Mouse (Mus musculus): ENCODE data around the gene Ankrd39.

DNA sequence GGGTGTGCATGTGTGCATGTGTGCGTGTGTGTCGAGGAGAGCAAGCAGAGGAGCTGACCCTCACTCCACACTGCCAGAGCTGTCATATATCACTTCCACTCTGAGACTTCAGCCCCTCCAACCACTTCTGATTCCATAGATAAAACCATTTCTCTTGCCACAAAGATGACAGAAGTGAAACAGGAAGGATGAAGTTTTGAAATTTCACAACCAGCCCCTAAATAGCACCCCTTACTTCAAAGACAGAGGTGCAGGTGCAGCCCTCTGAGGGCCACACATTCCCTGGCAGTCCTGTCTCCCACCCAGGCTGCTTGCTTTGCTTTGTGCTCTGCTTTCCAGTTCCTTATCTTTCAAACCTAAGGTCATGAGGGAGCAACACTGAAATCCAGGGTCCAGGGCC, 44.2 kb upstream of the Ankrd39 start:
- TF ChIP-seq CTCF (conservative IDR thresholded peaks at IDR 0.05; ENCODE audit: low read length) (no peak), POU5F1 (IDR thresholded peaks at IDR 0.05; ENCODE audit: borderline replicate concordance, low read length) (no peak), NANOG (IDR thresholded peaks at IDR 0.05; ENCODE audit: borderline replicate concordance, low read length) (no peak)
